Mouse (Mus musculus) lung, adult 2 months (tissue): Measurements from ENCODE around the gene Tmem82.

Source experiments
- CTCF ChIP-seq: fragments of 200-500 bp; IDR thresholded peaks from 2 replicates; pipeline ENCODE4 v1.5.1; 2011; ENCODE audit warnings: mild to moderate bottlenecking, low read length, control low read depth; ENCODE audit not compliant: insufficient read depth
- POLR2A ChIP-seq: fragments of 200-500 bp; IDR thresholded peaks from 2 replicates; pipeline ENCODE4 v1.6.1; 2011; ENCODE audit warnings: low read depth, mild to moderate bottlenecking, control low read depth, low read length, borderline replicate concordance; ENCODE audit errors: extremely low read depth

DNA sequence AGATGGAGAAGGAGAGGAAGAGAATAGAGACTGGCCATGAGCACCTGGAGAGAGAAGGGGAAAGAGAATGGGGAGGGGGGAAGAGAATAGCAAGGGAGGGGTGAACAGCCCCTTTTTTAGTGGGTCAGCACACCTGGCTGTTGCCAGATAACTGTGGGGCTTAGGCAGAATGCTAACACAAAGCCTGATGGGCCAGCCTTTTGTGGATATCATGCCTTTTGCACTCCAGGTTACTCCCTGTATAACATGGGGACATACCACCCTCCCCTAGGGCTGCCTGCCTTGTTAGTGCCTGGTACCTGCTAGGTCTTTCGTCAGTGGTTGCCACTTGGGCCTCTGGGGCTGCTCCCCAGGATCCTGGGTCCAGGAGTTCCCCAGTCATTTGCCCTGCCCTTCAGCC, 47.6 kb downstream of the Tmem82 start:
- no peak for TF ChIP-seq CTCF
- TF ChIP-seq POLR2A, result no peak
